Mouse (Mus musculus): ENCODE measurements around the gene Tnfrsf21. TPM values are rescaled to one million over a fixed set of nuclear protein-coding genes. Genes with fewer than 3 reads are reported as not detected.

Tnfrsf21 gene
- total RNA-seq, 1 experiment from 2014 or later: 3.4 TPM

- no peak for DNase-seq
Measured at GRCm38 (mm10) chr17:43025048-43025447, 8.7 kb downstream of the Tnfrsf21 start.

GRCm38 (mm10) chr17:43025819-43026593 is 9.7 kb downstream of the Tnfrsf21 start:
- DNase-seq: no peak

- DNase-seq: no peak
Measured at GRCm38 (mm10) chr17:43026708-43027107, 10.4 kb downstream of the Tnfrsf21 start.

- DNase-seq: no peak
Measured at GRCm38 (mm10) chr17:43029546-43029945, 13.2 kb downstream of the Tnfrsf21 start.

- no peak for DNase-seq
Measured at GRCm38 (mm10) chr17:43030290-43030689, 13.9 kb downstream of the Tnfrsf21 start.

- no peak for DNase-seq
Measured at GRCm38 (mm10) chr17:43032489-43033036, 16.2 kb downstream of the Tnfrsf21 start.

GRCm38 (mm10) chr17:43035386-43035785 is 19.0 kb downstream of the Tnfrsf21 start:
- no peak for DNase-seq

- no peak for DNase-seq
Measured at GRCm38 (mm10) chr17:43036058-43036757, 19.9 kb downstream of the Tnfrsf21 start.

GRCm38 (mm10) chr17:43040571-43040970 is 24.2 kb downstream of the Tnfrsf21 start:
- DNase-seq: no peak

GRCm38 (mm10) chr17:43050619-43051018 is 34.3 kb downstream of the Tnfrsf21 start:
- no peak for DNase-seq

- DNase-seq: no peak
Measured at GRCm38 (mm10) chr17:43052791-43053190, 36.4 kb downstream of the Tnfrsf21 start.

- no peak for DNase-seq
Measured at GRCm38 (mm10) chr17:43053943-43054342, 37.6 kb downstream of the Tnfrsf21 start.

- no peak for DNase-seq
Measured at GRCm38 (mm10) chr17:43058277-43059025, 42.1 kb downstream of the Tnfrsf21 start.

GRCm38 (mm10) chr17:43064705-43065104 is 48.4 kb downstream of the Tnfrsf21 start:
- DNase-seq: no peak

GRCm38 (mm10) chr17:43068846-43069553 is 52.6 kb downstream of the Tnfrsf21 start:
- no peak for DNase-seq

- DNase-seq: no peak
Measured at GRCm38 (mm10) chr17:43070946-43071345, 54.6 kb downstream of the Tnfrsf21 start.

GRCm38 (mm10) chr17:43072142-43072786 is 55.9 kb downstream of the Tnfrsf21 start:
- DNase-seq: no peak

- no peak for DNase-seq
Measured at GRCm38 (mm10) chr17:43072787-43073148, 56.4 kb downstream of the Tnfrsf21 start.

GRCm38 (mm10) chr17:43074391-43074790 is 58.0 kb downstream of the Tnfrsf21 start:
- no peak for DNase-seq

- DNase-seq: no peak
Measured at GRCm38 (mm10) chr17:43075100-43075499, 58.7 kb downstream of the Tnfrsf21 start.

- no peak for DNase-seq
Measured at GRCm38 (mm10) chr17:43075937-43076336, 59.6 kb downstream of the Tnfrsf21 start.

All from adrenal gland, postnatal 25 days (tissue).